Mouse (Mus musculus) thymus, postnatal 25 days (tissue): ENCODE data around the gene Gm20449.
"Not testable (repeated sequence)": the region's sequence is repeated elsewhere in the genome, so short reads cannot be mapped to it uniquely, and the experiment has no call there.

Experiments
- DNase-seq: peaks from one replicate; pipeline ENCODE4 v3.0.0; 2022

Gene Gm20449

GRCm38 (mm10) chr7:41499389-41500049 lies at the start of gene Gm20449, which contains the start of gene AW146154:
Gene Gm20449, minus strand, starts transcription at chr7:41499417.
Gene AW146154, minus strand, starts transcription at chr7:41499890.
- peak; percentile 96 for DNase-seq

- DNase-seq = no peak
These were observed 13.5 kb upstream of the Gm20449 start for GRCm38 (mm10) chr7:41512672-41513071.

GRCm38 (mm10) chr7:41512207-41512606 lies 13.0 kb upstream of the Gm20449 start:
- DNase-seq = no peak

DNA sequence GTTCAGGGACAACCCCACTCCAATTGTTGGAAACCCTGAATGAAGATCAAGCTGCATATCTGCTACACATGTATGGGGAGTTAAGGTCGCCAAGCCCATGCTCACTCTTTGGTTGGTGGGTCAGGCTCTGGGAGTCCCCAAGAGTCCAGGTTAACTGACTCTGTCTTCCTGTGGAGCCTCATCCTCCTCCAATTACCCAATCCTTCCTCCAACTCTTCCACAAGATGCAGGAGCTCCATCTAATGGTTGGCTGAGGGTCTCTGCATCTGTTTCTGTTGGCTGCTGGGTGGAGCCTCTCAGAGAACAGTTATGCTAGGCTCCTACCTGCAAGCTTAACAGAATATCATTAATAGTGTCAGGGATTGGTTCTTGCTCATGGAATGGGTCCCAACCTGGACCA lies 3.2 kb upstream of the Gm20449 start:
- no peak for DNase-seq

- peak; percentile 66 for DNase-seq
These were observed 1.1 kb upstream of the Gm20449 start for GRCm38 (mm10) chr7:41500151-41500934.

DNA sequence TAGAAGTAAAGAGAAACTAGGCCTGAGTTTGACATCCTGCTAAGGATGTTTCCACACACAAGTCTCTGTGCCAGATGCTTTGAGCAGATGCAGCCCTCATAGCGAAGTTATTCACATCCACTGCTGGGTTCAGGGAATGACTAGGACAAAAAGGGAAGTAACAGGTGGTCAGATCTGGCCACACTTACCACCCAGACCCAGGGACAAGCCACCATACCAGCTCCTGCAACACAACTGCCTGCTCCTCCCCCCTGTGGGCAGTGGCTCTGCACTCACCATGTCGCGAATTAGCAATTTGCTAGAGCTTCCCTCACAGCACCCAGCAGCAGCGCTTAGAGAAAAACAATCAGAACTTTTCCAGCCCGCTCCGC lies 214 bp downstream of the Gm20449 start:
- not testable (repeated sequence) for DNase-seq

- not testable (repeated sequence) for DNase-seq
These were observed 753 bp downstream of the Gm20449 start for GRCm38 (mm10) chr7:41498464-41498863.

- no peak for DNase-seq
These were observed 1.3 kb downstream of the Gm20449 start for GRCm38 (mm10) chr7:41497871-41498270.

- no peak for DNase-seq
These were observed 47.4 kb downstream of the Gm20449 start for GRCm38 (mm10) chr7:41451864-41452263.

- DNase-seq = not testable (repeated sequence)
These were observed 50.6 kb downstream of the Gm20449 start, which contains the start of gene Vmn2r57 for GRCm38 (mm10) chr7:41448596-41448995. Gene Vmn2r57, minus strand, starts transcription at chr7:41448696.

DNA sequence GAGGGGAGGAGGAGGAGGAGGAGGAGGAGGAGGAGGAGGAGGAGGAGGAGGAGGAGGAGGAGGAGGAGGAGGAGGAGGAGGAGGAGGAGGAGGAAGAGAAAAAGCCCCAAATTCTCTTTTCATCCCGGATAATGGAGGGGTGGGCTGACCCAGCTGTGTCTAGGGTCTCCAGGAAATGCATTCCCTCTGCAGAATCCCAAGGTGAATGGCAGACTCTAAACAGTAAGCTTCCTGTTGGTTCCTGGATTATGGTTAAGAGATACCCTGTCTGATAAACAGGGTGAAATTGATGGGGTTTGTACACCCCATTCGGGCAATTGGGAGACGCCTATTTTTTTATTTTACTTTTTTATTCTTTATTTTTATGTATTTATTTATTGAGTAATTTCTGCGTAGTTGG lies 105.1 kb downstream of the Gm20449 start:
- no peak for DNase-seq

GRCm38 (mm10) chr7:41393048-41393971 lies 105.9 kb downstream of the Gm20449 start, which contains the start of gene AI987944:
Gene AI987944, minus strand, starts transcription at chr7:41393379.
- DNase-seq = peak; percentile 80
